Mouse (Mus musculus) kidney, embryonic 15.5 days (tissue): ENCODE data around the gene Rpa1. TPM values are rescaled to one million over a fixed set of nuclear protein-coding genes. Genes with fewer than 3 reads are reported as not detected.
"Not testable (repeated sequence)": the region's sequence is repeated elsewhere in the genome, so short reads cannot be mapped to it uniquely, and the experiment has no call there.

Experiments used
- ATAC-seq: fragments of 200-750 bp; cut with Nextera tagmentation; replicated peaks from 2 replicates; pipeline ENCODE4 v1.8.0; 2017; ENCODE audit warnings: moderate TSS enrichment; ENCODE audit not compliant: low FRiP score
- H3K27ac ChIP-seq: fragments of 300-500 bp; sonication (generic); 2 replicates; pipeline ENCODE4 v1.5.1; 2015; ENCODE audit warnings: mild to moderate bottlenecking, inconsistent platforms
- H3K27me3 ChIP-seq: fragments of 300-500 bp; sonication (generic); 2 replicates; pipeline ENCODE4 v1.6.1; 2015; ENCODE audit warnings: inconsistent platforms
- H3K36me3 ChIP-seq: fragments of 300-500 bp; sonication (generic); 2 replicates; pipeline ENCODE4 v1.6.1; 2015; ENCODE audit warnings: inconsistent platforms
- H3K4me1 ChIP-seq: fragments of 300-500 bp; sonication (generic); 2 replicates; pipeline ENCODE4 v1.6.1; 2015; ENCODE audit warnings: inconsistent platforms
- H3K4me2 ChIP-seq: fragments of 300-500 bp; sonication (generic); 2 replicates; pipeline ENCODE4 v1.6.1; 2015; ENCODE audit warnings: moderate library complexity, mild to moderate bottlenecking, inconsistent platforms
- H3K4me3 ChIP-seq: fragments of 300-500 bp; sonication (generic); replicated peaks from 2 replicates; pipeline ENCODE4 v1.5.1; 2015; ENCODE audit warnings: mild to moderate bottlenecking, inconsistent platforms
- H3K9ac ChIP-seq: fragments of 300-500 bp; sonication (generic); 2 replicates; pipeline ENCODE4 v1.6.1; 2015; ENCODE audit warnings: mild to moderate bottlenecking, inconsistent platforms
- H3K9me3 ChIP-seq: fragments of 300-500 bp; sonication (generic); replicated peaks from 2 replicates; pipeline ENCODE4 v1.6.1; 2016; ENCODE audit warnings: inconsistent platforms
- WGBS: fragments of 180-500 bp; shearing (Covaris S2); methylation state at CpG from one replicate; pipeline ENCODE4 v1.1.7; 2015; ENCODE audit warnings: mixed read lengths; 5-methylcytosine and 5-hydroxymethylcytosine counted together
- polyA plus RNA-seq: library from polyadenylated mRNA; unstranded; fragments of >200 nt; fragmentation: Nextera tagmentation; extraction: Ambion mirVana; gene quantifications from 2 replicates; pipeline ENCODE4 v1.2.1, GENCODE M21; 2015

Gene Rpa1
- polyA plus RNA-seq, 1 experiment from 2014 or later = 128 TPM

DNA sequence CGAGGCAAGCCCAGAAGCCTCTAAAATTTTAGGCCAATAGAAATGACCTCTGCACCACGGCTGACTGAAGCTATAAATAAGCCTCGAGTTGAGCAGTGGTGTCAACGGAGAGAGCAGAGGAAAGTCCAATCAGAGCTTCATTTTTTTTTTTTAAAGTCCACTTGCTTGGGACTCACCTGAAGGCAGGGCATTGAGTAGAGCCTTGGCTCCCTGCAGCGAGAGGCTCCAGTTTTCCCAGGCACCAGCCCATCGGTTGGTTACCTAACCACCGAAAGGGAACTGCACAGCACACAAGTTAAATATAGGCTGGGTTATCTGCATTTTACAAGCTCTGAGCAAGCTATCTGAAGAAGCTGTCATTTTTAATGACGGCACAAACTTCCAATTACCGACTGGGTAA is 53.3 kb downstream of the Rpa1 start:
- ATAC-seq = no peak
- Histone ChIP-seq H3K4me2 (no peak overlapping the region), H3K9me3 (no peaks in the 10 kb centered on the region), H3K4me3 (no peak overlapping the region), H3K9ac (no peak overlapping the region), H3K4me1 (peaks cover 48% of the 10 kb centered on the region), H3K36me3 (0 out of 2 replicates have a peak, but pooled peaks cover 7% of the 10 kb centered on the region), H3K27me3 (peaks cover 35% of the 10 kb centered on the region), H3K27ac (no peak overlapping the region)
- 51% methylated on average over 9 of the region's 9 CpGs for WGBS

GRCm38 (mm10) chr11:75293852-75294361 is 54.2 kb downstream of the Rpa1 start:
- WGBS = 29% methylated on average over 21 of the region's 21 CpGs

GRCm38 (mm10) chr11:75292281-75292680 is 55.8 kb downstream of the Rpa1 start:
- no peak overlapping the region for H3K27ac ChIP-seq
- peaks cover 35% of the 10 kb centered on the region for H3K27me3 ChIP-seq
- no peaks in the 10 kb centered on the region for H3K9me3 ChIP-seq
- no peaks in the 10 kb centered on the region for H3K36me3 ChIP-seq
- H3K9ac ChIP-seq = no peak overlapping the region
- peaks cover 37% of the 10 kb centered on the region for H3K4me1 ChIP-seq
- H3K4me3 ChIP-seq = no peak overlapping the region
- no peak overlapping the region for H3K4me2 ChIP-seq
- 85% methylated on average over 7 of the region's 7 CpGs for WGBS
- no peak for ATAC-seq

More at GRCm38 (mm10) chr11:75293852-75294361, 54.2 kb downstream of the Rpa1 start:
- Histone ChIP-seq H3K4me2 (peak overlapping the region; percentile 37; the same call in 1 of the 2 replicates), H3K27ac (0 out of 2 replicates have a peak overlapping the region, but pooled peaks have one; percentile 49), H3K27me3 (peaks cover 35% of the 10 kb centered on the region), H3K36me3 (no peaks in the 10 kb centered on the region), H3K4me3 (no peak overlapping the region), H3K9me3 (no peaks in the 10 kb centered on the region), H3K4me1 (peaks cover 44% of the 10 kb centered on the region), H3K9ac (no peak overlapping the region)
- no peak for ATAC-seq

DNA sequence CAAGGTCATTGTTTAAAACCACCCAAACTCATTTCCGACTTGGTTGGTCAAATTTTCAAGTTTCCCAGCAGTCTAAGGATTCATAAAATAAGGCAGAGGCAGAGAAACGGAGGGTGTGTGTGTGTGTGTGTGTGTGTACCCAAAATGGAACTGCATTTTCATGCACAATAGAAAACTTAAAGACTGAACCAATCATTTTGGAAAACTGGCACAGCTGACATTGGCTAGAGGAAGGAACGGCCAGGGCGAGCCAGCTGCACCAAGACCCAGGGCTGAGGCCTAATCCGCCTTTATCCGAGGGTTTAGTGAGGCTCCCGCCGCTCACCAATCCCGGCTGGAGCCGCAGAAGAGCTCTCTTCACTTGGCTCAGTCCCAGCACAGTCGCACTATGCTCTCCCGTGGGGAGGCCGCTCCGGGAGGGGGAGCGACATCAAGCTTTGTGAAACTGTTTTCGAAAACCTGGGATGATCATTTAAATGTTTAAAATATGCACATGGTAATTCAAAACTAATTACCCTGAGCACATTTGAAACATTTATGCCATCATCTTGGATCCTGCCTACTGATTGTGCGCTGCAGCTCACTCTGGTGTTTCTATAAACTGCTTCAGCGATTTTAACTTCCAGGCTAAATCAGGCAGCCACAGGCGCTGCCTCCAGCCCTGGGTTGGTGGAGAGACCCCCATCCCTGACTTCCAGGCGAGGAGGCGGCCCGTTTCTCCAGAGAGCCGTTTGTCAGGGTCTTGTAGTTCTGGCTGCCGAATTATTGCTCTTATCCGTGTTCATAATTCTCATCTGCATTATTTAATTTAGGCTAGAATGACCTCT is 56.5 kb downstream of the Rpa1 start:
- H3K27me3 ChIP-seq = peaks cover 35% of the 10 kb centered on the region
- H3K4me3 ChIP-seq = no peak overlapping the region
- no peak for ATAC-seq
- 27% methylated on average over 25 of the region's 25 CpGs for WGBS
- H3K9me3 ChIP-seq = no peaks in the 10 kb centered on the region
- H3K27ac ChIP-seq = no peak overlapping the region
- H3K9ac ChIP-seq = no peak overlapping the region
- peak overlapping the region; percentile 23; the same call in 1 of the 2 replicates for H3K4me2 ChIP-seq
- H3K36me3 ChIP-seq = no peaks in the 10 kb centered on the region
- peaks cover 33% of the 10 kb centered on the region for H3K4me1 ChIP-seq

- Histone ChIP-seq H3K9ac (no peak overlapping the region), H3K4me2 (no peak overlapping the region), H3K4me1 (peaks cover 33% of the 10 kb centered on the region), H3K27ac (no peak overlapping the region), H3K4me3 (no peak overlapping the region), H3K27me3 (peaks cover 42% of the 10 kb centered on the region), H3K9me3 (no peaks in the 10 kb centered on the region), H3K36me3 (no peaks in the 10 kb centered on the region)
- WGBS = 15% methylated on average over 6 of the region's 6 CpGs
- 0 out of 2 replicates have a peak, but pooled peaks have one; percentile 9 for ATAC-seq
Measured at GRCm38 (mm10) chr11:75290566-75291271, 57.4 kb downstream of the Rpa1 start.

DNA sequence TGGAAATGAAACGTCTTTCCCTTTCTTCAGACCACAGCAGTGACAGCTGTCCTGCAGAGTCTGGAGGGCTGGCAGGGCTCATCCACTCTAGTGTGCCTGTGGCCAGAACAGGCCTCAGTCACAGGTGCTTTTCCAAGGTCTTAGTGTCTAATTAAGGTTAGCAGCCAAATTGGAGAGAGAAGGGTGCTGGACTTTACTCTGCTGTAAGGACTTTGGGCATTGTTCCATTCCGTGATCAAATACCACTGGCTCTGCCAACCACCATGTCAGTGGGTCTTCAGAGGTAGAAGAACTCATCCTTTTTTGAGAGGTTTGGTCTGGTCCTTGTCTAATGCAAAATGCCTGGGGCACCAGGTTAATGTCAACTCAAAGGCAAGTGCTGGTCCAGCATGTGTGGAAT is 59.0 kb downstream of the Rpa1 start:
- H3K9ac ChIP-seq = no peak overlapping the region
- peaks cover 45% of the 10 kb centered on the region for H3K27me3 ChIP-seq
- no peak overlapping the region for H3K4me3 ChIP-seq
- H3K27ac ChIP-seq = no peak overlapping the region
- H3K9me3 ChIP-seq = no peaks in the 10 kb centered on the region
- no peak overlapping the region for H3K4me2 ChIP-seq
- no peaks in the 10 kb centered on the region for H3K36me3 ChIP-seq
- 65% methylated on average over 2 of the region's 2 CpGs for WGBS
- no peak for ATAC-seq
- peaks cover 24% of the 10 kb centered on the region for H3K4me1 ChIP-seq

GRCm38 (mm10) chr11:75288517-75288916 is 59.6 kb downstream of the Rpa1 start:
- ATAC-seq = no peak

DNA sequence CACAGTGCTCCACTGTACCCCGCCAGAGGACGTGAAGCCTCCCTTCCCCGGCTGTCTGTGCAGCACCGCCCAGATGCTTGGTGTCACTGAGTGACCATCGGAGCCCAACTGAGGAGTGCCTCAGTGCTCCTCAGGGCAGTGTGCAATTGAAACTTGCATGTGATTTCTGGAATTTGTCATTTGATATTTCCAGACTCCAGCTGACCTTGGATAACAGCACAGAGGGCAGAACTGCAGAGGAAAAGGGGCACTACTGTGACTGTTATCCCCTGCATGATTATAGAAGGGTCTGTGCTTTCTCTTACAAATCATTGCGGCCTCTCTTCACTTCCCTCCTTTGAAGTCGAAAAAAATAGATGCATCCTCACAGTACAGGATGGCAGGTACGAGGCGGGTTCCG is 60.2 kb downstream of the Rpa1 start:
- H3K4me1 ChIP-seq = peaks cover 18% of the 10 kb centered on the region

More at GRCm38 (mm10) chr11:75288517-75288916, 59.6 kb downstream of the Rpa1 start:
- no peak overlapping the region for H3K27ac ChIP-seq
- no peak overlapping the region for H3K9ac ChIP-seq
- no peaks in the 10 kb centered on the region for H3K36me3 ChIP-seq
- no peak overlapping the region for H3K4me2 ChIP-seq
- peaks cover 18% of the 10 kb centered on the region for H3K4me1 ChIP-seq
- WGBS = 66% methylated on average over 8 of the region's 8 CpGs
- no peak overlapping the region for H3K4me3 ChIP-seq
- peaks cover 42% of the 10 kb centered on the region for H3K27me3 ChIP-seq
- no peaks in the 10 kb centered on the region for H3K9me3 ChIP-seq

GRCm38 (mm10) chr11:75286868-75287267 is 61.3 kb downstream of the Rpa1 start:
- no peak overlapping the region for H3K4me2 ChIP-seq
- peaks cover 42% of the 10 kb centered on the region for H3K27me3 ChIP-seq
- no peak overlapping the region for H3K27ac ChIP-seq
- H3K9ac ChIP-seq = no peak overlapping the region
- H3K4me3 ChIP-seq = no peak overlapping the region
- 87% methylated on average over 4 of the region's 4 CpGs for WGBS
- ATAC-seq = no peak
- no peaks in the 10 kb centered on the region for H3K9me3 ChIP-seq
- H3K36me3 ChIP-seq = no peaks in the 10 kb centered on the region
- peaks cover 19% of the 10 kb centered on the region for H3K4me1 ChIP-seq

More for the DNA sequence above, 60.2 kb downstream of the Rpa1 start:
- no peak overlapping the region for H3K4me2 ChIP-seq
- no peaks in the 10 kb centered on the region for H3K9me3 ChIP-seq
- peaks cover 42% of the 10 kb centered on the region for H3K27me3 ChIP-seq
- no peak overlapping the region for H3K4me3 ChIP-seq
- no peak overlapping the region for H3K27ac ChIP-seq
- H3K36me3 ChIP-seq = no peaks in the 10 kb centered on the region
- WGBS = 65% methylated on average over 10 of the region's 10 CpGs
- H3K9ac ChIP-seq = no peak overlapping the region
- no peak for ATAC-seq

- ATAC-seq = no peak
- H3K27ac ChIP-seq = no peak overlapping the region
- no peak overlapping the region for H3K4me2 ChIP-seq
Measured at GRCm38 (mm10) chr11:75285893-75286467, 62.1 kb downstream of the Rpa1 start.

DNA sequence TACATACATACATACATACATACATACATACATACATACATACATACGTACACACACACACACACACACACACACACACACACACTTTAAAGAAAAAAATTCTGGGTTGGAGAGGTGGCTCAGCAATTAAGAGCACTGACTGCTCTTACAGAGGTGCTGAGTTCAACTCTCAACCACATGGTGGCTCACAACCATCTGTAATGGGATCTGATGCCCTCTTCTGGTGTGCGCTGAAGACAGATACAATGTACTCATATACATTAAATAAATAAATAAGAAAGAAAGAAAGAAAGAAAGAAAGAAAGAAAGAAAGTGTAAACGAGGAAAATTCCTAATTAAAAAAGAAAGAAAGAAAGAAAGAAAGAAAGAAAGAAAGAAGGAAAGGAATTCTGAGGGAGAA is 64.3 kb downstream of the Rpa1 start:
- H3K27ac ChIP-seq, H3K4me3 ChIP-seq, H3K36me3 ChIP-seq, H3K4me2 ChIP-seq, ATAC-seq, H3K9me3 ChIP-seq, H3K9ac ChIP-seq: not testable (repeated sequence)
- WGBS = 70% methylated on average over 3 of the region's 3 CpGs
- Histone ChIP-seq H3K4me1 (peaks cover 31% of the 10 kb centered on the region), H3K27me3 (peaks cover 52% of the 10 kb centered on the region)

More at GRCm38 (mm10) chr11:75285893-75286467, 62.1 kb downstream of the Rpa1 start:
- H3K9ac ChIP-seq = no peak overlapping the region
- H3K4me3 ChIP-seq = no peak overlapping the region
- H3K9me3 ChIP-seq = no peaks in the 10 kb centered on the region
- H3K27me3 ChIP-seq = peaks cover 42% of the 10 kb centered on the region
- peaks cover 20% of the 10 kb centered on the region for H3K4me1 ChIP-seq
- WGBS = 48% methylated on average over 4 of the region's 4 CpGs
- no peaks in the 10 kb centered on the region for H3K36me3 ChIP-seq
